Mouse (Mus musculus) forebrain, embryonic 15.5 days (tissue): ENCODE data around the gene Flvcr2. TPM values are rescaled to one million over a fixed set of nuclear protein-coding genes. Genes with fewer than 3 reads are reported as not detected.

Source experiments
- ATAC-seq: fragments of 200-750 bp; cut with Nextera tagmentation; replicated peaks from 2 replicates; pipeline ENCODE4 v1.8.0; 2017; ENCODE audit warnings: mild to moderate bottlenecking, moderate TSS enrichment, moderate library complexity
- H3K27ac ChIP-seq: fragments of 300-500 bp; sonication (generic); replicated peaks from 2 replicates; pipeline ENCODE4 v1.5.1; 2015; ENCODE audit warnings: mild to moderate bottlenecking, inconsistent platforms
- H3K27me3 ChIP-seq: fragments of 300-500 bp; sonication (generic); 2 replicates; pipeline ENCODE4 v1.6.1; 2015; ENCODE audit warnings: inconsistent platforms
- H3K36me3 ChIP-seq: fragments of 300-500 bp; sonication (generic); 2 replicates; pipeline ENCODE4 v1.6.1; 2015; ENCODE audit warnings: mild to moderate bottlenecking, inconsistent platforms
- H3K4me1 ChIP-seq: fragments of 300-500 bp; sonication (generic); 2 replicates; pipeline ENCODE4 v1.6.1; 2015; ENCODE audit warnings: inconsistent platforms
- H3K4me2 ChIP-seq: fragments of 300-500 bp; sonication (generic); replicated peaks from 2 replicates; pipeline ENCODE4 v1.6.1; 2015; ENCODE audit warnings: mild to moderate bottlenecking, inconsistent platforms
- H3K4me3 ChIP-seq: fragments of 300-500 bp; sonication (generic); 2 replicates; pipeline ENCODE4 v1.5.1; 2015; ENCODE audit warnings: mild to moderate bottlenecking, inconsistent platforms
- H3K9ac ChIP-seq: fragments of 300-500 bp; sonication (generic); replicated peaks from 2 replicates; pipeline ENCODE4 v1.6.1; 2015; ENCODE audit warnings: mild to moderate bottlenecking, inconsistent platforms
- H3K9me3 ChIP-seq: fragments of 300-500 bp; sonication (generic); 2 replicates; pipeline ENCODE4 v1.6.1; 2016; ENCODE audit warnings: inconsistent platforms
- WGBS: fragments of 180-500 bp; shearing (Covaris S2); methylation state at CpG from one replicate; pipeline ENCODE4 v1.1.7; 2015; ENCODE audit warnings: mixed read lengths; 5-methylcytosine and 5-hydroxymethylcytosine counted together
- microRNA-seq: library from miRNA; unstranded; fragments of <30 nt; microRNA quantifications from one replicate; pipeline ENCODE4, GENCODE M21; 2016
- polyA plus RNA-seq: library from polyadenylated mRNA; unstranded; fragments of >200 nt; fragmentation: Nextera tagmentation; extraction: Ambion mirVana; gene quantifications from 2 replicates; pipeline ENCODE4 v1.2.1, GENCODE M21; 2015

Flvcr2 gene
- polyA plus RNA-seq, 1 experiment from 2014 or later = 4.2 TPM

DNA sequence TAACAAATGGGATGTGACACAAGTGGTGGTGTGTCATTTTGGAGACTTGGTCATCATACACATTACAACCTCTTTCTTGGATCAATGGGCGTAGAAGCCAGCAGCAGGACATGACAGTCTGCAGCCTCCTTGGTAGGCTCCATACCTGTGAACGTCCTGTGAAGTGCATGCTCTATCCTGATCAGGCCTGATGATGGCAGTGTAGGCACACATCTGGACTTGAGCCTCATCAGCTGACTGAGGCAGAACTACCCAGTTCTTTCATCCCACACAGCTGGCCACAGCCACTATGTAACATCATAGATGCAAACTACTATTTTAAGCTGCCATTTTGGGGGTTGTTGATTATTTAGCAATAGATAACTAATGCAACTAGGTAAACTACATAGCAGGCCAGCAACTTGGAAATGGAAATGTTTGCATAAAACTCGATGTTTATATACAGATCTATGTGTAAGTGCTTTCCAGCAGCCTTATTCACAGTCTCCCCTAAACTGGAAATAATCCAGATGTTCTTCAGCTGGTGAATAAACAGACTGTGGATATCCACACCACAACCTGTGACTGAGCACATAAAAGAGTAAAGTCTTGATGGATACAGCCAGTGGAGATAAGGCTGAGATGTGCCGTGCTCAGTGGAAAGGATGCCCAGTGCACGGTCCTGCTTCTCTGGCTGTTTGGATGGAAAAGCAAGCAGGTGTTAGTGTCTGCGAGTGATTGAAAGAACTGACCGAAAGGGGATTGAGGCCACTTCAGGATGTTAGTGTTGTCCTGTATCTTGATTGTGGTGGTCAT, 102.0 kb downstream of the Flvcr2 start:
- Histone ChIP-seq H3K4me2 (no peak overlapping the region), H3K27ac (no peak overlapping the region), H3K4me3 (no peak overlapping the region), H3K9me3 (no peaks in the 10 kb centered on the region), H3K4me1 (no peaks in the 10 kb centered on the region), H3K36me3 (peaks cover 9% of the 10 kb centered on the region), H3K27me3 (no peaks in the 10 kb centered on the region), H3K9ac (no peak overlapping the region)
- no peak for ATAC-seq
- 86% methylated on average over 7 of the region's 7 CpGs for WGBS

DNA sequence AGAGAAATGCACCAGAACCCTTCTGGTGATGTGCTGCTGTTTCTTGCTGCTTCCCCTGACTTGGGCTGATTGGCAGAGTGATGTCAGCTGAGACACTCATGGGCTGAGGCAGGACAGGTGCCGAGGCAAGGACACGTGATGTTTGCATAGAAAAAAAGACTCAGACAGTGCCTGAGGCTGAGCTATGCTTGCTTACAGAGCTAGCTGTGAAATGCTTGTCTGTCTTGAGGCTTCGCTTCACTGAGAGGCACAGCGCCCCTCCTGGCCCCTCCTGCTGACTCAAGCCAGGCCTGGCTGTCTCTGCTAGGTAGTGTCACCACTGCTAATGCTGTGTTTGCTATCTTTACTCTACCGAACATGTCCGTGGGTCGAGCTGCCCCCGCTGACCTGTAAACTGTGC, 104.3 kb downstream of the Flvcr2 start:
- H3K36me3 ChIP-seq = peaks cover 7% of the 10 kb centered on the region; the same call in 1 of the 2 replicates
- H3K27me3 ChIP-seq = no peaks in the 10 kb centered on the region
- no peaks in the 10 kb centered on the region for H3K9me3 ChIP-seq
- H3K4me2 ChIP-seq = no peak overlapping the region
- no peak overlapping the region for H3K9ac ChIP-seq
- ATAC-seq = no peak
- no peak overlapping the region for H3K4me3 ChIP-seq
- H3K27ac ChIP-seq = no peak overlapping the region
- no peaks in the 10 kb centered on the region for H3K4me1 ChIP-seq
- 85% methylated on average over 8 of the region's 8 CpGs for WGBS

DNA sequence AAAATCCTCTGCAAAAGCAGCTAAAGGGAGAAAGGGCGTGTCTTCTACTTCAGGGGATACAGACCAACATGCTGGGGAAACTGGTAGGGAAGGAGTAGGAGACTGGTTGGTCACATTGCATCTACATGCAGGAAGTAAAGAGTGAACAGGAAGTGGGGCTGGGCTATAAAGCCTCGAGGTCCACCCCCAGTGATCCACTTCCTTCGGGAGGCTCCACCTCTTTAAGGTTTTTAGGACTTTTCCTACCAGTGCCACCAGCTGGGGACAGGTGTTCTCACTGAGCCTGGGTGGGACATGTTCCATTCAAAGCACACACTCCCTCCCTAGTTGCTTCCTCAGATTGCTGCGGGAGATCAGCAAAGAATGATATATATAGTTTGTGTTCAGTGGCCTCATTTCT, 107.5 kb downstream of the Flvcr2 start:
- H3K36me3 ChIP-seq = peaks cover 7% of the 10 kb centered on the region
- H3K4me1 ChIP-seq = peaks cover 1% of the 10 kb centered on the region; the same call in 1 of the 2 replicates
- no peak overlapping the region for H3K27ac ChIP-seq
- H3K9me3 ChIP-seq = no peaks in the 10 kb centered on the region
- no peak overlapping the region for H3K4me3 ChIP-seq
- H3K4me2 ChIP-seq = no peak overlapping the region
- WGBS = 89% methylated on average over 4 of the region's 4 CpGs
- H3K27me3 ChIP-seq = no peaks in the 10 kb centered on the region
- H3K9ac ChIP-seq = no peak overlapping the region
- ATAC-seq = no peak

DNA sequence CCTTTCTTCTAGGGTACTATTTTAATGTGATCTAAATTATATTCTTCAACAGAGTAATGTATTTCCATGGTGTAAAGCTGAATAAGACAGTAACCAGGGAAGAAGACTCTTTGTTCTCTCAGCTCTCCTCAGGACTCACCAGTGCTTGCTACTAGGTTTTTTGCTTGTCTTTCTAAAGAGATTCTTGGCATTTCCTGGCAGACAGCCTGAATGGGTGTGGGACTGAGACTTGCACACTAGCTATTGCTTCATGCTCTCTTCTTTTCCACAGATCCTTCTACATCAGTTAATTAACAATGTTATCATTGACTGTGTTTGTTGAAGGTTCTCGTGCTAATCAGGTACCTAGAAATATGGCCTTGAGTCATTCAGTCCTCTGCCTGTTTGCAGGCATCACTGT, 107.9 kb downstream of the Flvcr2 start:
- H3K4me3 ChIP-seq = no peak overlapping the region
- H3K4me1 ChIP-seq = peaks cover 5% of the 10 kb centered on the region; the same call in 1 of the 2 replicates
- H3K36me3 ChIP-seq = peaks cover 5% of the 10 kb centered on the region
- no peak for ATAC-seq
- no peaks in the 10 kb centered on the region for H3K9me3 ChIP-seq
- H3K4me2 ChIP-seq = no peak overlapping the region
- no peak overlapping the region for H3K9ac ChIP-seq
- 72% methylated on average over 1 of the region's 1 CpGs for WGBS
- H3K27ac ChIP-seq = no peak overlapping the region
- no peaks in the 10 kb centered on the region for H3K27me3 ChIP-seq

DNA sequence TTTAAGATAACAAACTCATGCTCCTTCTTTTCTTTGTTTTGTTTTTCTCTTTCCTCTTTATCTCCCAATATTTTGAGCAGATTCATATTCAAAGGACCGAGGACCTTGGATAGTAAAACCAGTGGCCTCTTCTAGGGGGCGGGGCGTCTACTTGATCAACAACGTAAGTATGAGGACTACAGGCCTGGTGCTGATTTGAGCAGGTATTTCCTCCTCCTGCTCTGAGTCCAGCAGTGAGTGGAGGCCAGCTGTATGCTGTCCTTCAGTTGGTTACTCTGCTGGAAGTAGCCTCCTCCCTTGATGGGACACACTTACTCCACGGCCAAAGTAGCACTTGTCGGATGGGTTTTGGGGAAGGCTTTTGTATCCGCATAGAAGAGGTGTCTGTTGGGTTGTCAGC, 111.0 kb downstream of the Flvcr2 start:
- no peaks in the 10 kb centered on the region for H3K9me3 ChIP-seq

DNA sequence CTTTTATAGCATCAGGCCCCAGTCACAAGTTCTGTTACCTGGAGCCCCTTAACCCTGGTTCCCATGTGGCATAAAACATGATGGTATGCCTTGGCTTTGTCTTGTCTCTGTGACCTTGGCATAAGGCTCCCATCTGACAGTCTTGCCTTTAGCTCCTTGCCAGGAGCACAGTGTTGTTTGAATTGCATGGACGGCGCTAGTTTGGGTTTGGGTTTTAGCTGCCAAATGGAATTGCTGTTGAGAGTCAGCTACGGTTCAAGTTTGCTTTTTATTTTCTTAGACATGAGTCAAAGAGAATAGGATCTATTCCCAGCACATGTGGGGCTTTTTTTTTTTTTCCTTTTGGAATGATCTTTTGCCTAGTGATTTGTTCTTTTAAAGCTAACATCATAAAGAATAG, 112.8 kb downstream of the Flvcr2 start:
- H3K4me2 ChIP-seq = no peak overlapping the region
- H3K27ac ChIP-seq = peak overlapping the region; percentile 11; the same call in 1 of the 2 replicates
- no peak overlapping the region for H3K9ac ChIP-seq
- no peak overlapping the region for H3K4me3 ChIP-seq
- ATAC-seq = no peak
- 62% methylated on average over 3 of the region's 3 CpGs for WGBS
- no peaks in the 10 kb centered on the region for H3K27me3 ChIP-seq
- no peaks in the 10 kb centered on the region for H3K9me3 ChIP-seq
- H3K36me3 ChIP-seq = peaks cover 2% of the 10 kb centered on the region; the same call in 1 of the 2 replicates
- peaks cover 25% of the 10 kb centered on the region for H3K4me1 ChIP-seq

More for the DNA sequence above, 111.0 kb downstream of the Flvcr2 start:
- H3K36me3 ChIP-seq = no peaks in the 10 kb centered on the region; the same call in 1 of the 2 replicates
- no peak overlapping the region for H3K9ac ChIP-seq
- H3K4me3 ChIP-seq = no peak overlapping the region
- no peak overlapping the region for H3K27ac ChIP-seq
- H3K4me1 ChIP-seq = peaks cover 19% of the 10 kb centered on the region
- WGBS = 93% methylated on average over 7 of the region's 7 CpGs
- H3K4me2 ChIP-seq = no peak overlapping the region
- no peak for ATAC-seq
- no peaks in the 10 kb centered on the region for H3K27me3 ChIP-seq

DNA sequence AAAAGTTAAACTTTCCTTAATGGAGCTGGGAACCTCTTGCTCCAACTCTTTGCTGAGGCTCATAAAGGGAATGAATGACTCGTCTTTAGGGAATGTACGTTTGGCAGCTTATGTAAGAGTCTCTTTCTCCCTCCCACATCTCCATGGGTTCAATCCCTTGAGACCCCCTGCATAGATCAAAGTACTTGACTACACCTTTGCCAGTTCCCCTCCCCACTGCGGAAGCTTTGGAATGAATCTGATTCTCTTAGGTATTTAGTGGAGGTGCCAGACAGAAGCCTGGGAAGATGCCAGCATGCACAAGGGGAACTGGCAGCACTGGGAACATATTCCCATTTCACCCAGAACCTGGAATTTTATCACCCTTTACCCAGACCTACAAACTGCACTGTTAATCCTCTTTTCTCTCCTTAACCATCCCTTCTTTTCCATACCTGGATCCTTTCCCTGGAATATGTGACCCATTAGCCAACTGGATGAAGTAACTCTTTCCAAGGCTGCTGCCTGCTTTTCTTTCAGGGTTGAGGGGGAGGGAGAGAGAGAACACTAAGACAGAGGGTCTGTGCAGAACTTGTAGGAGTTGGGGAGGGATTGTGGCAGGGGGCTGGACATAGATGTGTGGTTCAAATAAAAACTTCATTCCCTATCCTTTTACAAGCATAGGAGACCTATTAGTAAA, 113.3 kb downstream of the Flvcr2 start:
- H3K4me1 ChIP-seq = peaks cover 25% of the 10 kb centered on the region
- no peak for ATAC-seq
- H3K4me3 ChIP-seq = no peak overlapping the region
- H3K9me3 ChIP-seq = no peaks in the 10 kb centered on the region
- H3K9ac ChIP-seq = no peak overlapping the region
- 32% methylated on average over 3 of the region's 3 CpGs for whole genome bisulfite sequencing
- H3K27me3 ChIP-seq = no peaks in the 10 kb centered on the region
- H3K36me3 ChIP-seq = peaks cover 2% of the 10 kb centered on the region; the same call in 1 of the 2 replicates
- no peak overlapping the region for H3K4me2 ChIP-seq
- H3K27ac ChIP-seq = peak overlapping the region; percentile 11; the same call in 1 of the 2 replicates

GRCm38 (mm10) chr12:85862514-85862913, 116.2 kb downstream of the Flvcr2 start:
- peaks cover 25% of the 10 kb centered on the region for H3K4me1 ChIP-seq
- H3K4me3 ChIP-seq = no peak overlapping the region
- H3K27me3 ChIP-seq = no peaks in the 10 kb centered on the region
- H3K9me3 ChIP-seq = no peaks in the 10 kb centered on the region
- H3K36me3 ChIP-seq = 0 out of 2 replicates have a peak, but pooled peaks cover 2% of the 10 kb centered on the region
- peak overlapping the region; percentile 44 for H3K27ac ChIP-seq
- no peak overlapping the region for H3K4me2 ChIP-seq
- WGBS = 25% methylated on average over 2 of the region's 2 CpGs
- no peak overlapping the region for H3K9ac ChIP-seq
- peak; percentile 78 for ATAC-seq

Small RNAs within 50 kb of the gene (microRNA-seq; reads per million reads assigned to microRNA genes)
- not detected for gene Gm47285

Other genes with a start within 250 kb of the Flvcr2 start
- gene Jdp2, start 147.5 kb upstream of the Flvcr2 start, polyA plus RNA-seq = 0.10 and 0.50 TPM in 2 replicates
- gene Batf, start 59.9 kb upstream of the Flvcr2 start, polyA plus RNA-seq = 0.40 and 0.66 TPM in 2 replicates
- 97.5 and 101 TPM in 2 replicates for gene Erg28, start 78.0 kb downstream of the Flvcr2 start, polyA plus RNA-seq
- gene Ttll5, start 78.1 kb downstream of the Flvcr2 start, polyA plus RNA-seq = 14.7 and 15.4 TPM in 2 replicates